ENCODE assay signal across 7 mouse cellular contexts in the genomic region with DNA sequence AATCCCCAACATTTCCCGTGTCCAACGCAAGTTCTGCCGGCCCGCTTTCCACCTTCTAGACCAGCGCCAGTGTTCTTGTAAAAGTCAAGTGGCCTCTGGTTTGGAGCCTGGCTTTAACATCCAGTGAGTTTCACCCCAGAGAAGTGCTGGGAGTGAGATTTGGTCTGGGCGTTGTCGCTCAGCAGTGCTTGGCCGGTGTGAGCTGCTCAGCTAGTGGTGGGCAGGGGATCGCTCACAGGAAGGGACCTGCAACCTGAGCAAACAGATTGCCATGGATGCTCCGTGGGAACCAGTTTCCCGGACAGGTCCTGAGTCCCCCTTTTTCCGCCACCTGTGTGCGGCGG. TPM values are rescaled to one million over a fixed set of nuclear protein-coding genes. Genes with fewer than 3 reads are reported as not detected.
DNase-seq lines count a peak whose midpoint lies in the region; ATAC-seq and TF ChIP-seq lines count a peak whose summit lies in the region.

No protein-coding gene starts in this region.

- H3K4me3 ChIP-seq in lung, embryonic 15.5 days: peak overlapping the region; percentile 61
- peak overlapping the region; percentile 54 for H3K4me3 ChIP-seq in heart, postnatal 0 days (ENCODE audit: low read depth, low read length)
- H3K4me3 ChIP-seq in liver, embryonic 16.5 days (ENCODE audit: low read depth, low read length): peak overlapping the region; percentile 58
- peak overlapping the region; percentile 72 for H3K4me3 ChIP-seq in stomach, embryonic 16.5 days (replicated peaks; ENCODE audit: low read length)

- TF ChIP-seq CTCF in heart, postnatal 0 days (IDR thresholded peaks at IDR 0.05; ENCODE audit: low read depth): no peak

- no peaks in the 10 kb centered on the region for H3K36me3 ChIP-seq in lung, embryonic 15.5 days
- H3K36me3 ChIP-seq in heart, postnatal 0 days (replicated peaks; ENCODE audit: control insufficient read depth, insufficient read depth, low read length): no peaks in the 10 kb centered on the region
- H3K36me3 ChIP-seq in liver, embryonic 16.5 days (ENCODE audit: control insufficient read depth, insufficient read depth): no peaks in the 10 kb centered on the region
- no peaks in the 10 kb centered on the region for H3K36me3 ChIP-seq in stomach, embryonic 16.5 days (ENCODE audit: control insufficient read depth, insufficient read depth, low read length)

- no peak for TF ChIP-seq EP300 in heart, postnatal 0 days (IDR thresholded peaks at IDR 0.05; ENCODE audit: low read depth)

- H3K9ac ChIP-seq in lung, embryonic 15.5 days: no peak overlapping the region
- H3K9ac ChIP-seq in heart, postnatal 0 days (replicated peaks; ENCODE audit: low read depth, low read length): no peak overlapping the region
- H3K9ac ChIP-seq in liver, embryonic 16.5 days (ENCODE audit: low read depth, low read length): no peak overlapping the region
- peak overlapping the region; percentile 78 for H3K9ac ChIP-seq in stomach, embryonic 16.5 days (ENCODE audit: low read length)

- peaks cover 18% of the 10 kb centered on the region; the same call in 1 of the 2 replicates for H3K27me3 ChIP-seq in lung, embryonic 15.5 days
- H3K27me3 ChIP-seq in heart, postnatal 0 days (ENCODE audit: control insufficient read depth, insufficient read depth, low read length): 0 out of 2 replicates have a peak, but pooled peaks cover 5% of the 10 kb centered on the region
- peaks cover 23% of the 10 kb centered on the region for H3K27me3 ChIP-seq in liver, embryonic 16.5 days (ENCODE audit: control insufficient read depth, insufficient read depth, low read depth, low read length)
- H3K27me3 ChIP-seq in stomach, embryonic 16.5 days (ENCODE audit: control insufficient read depth, insufficient read depth, low read length): no peaks in the 10 kb centered on the region

- peaks cover 7% of the 10 kb centered on the region; the same call in 1 of the 2 replicates for H3K4me1 ChIP-seq in lung, embryonic 15.5 days
- H3K4me1 ChIP-seq in heart, postnatal 0 days (ENCODE audit: control insufficient read depth, insufficient read depth): no peaks in the 10 kb centered on the region
- H3K4me1 ChIP-seq in liver, embryonic 16.5 days (ENCODE audit: control insufficient read depth, low read depth, low read length): no peaks in the 10 kb centered on the region
- 0 out of 2 replicates have a peak, but pooled peaks cover 7% of the 10 kb centered on the region for H3K4me1 ChIP-seq in stomach, embryonic 16.5 days (ENCODE audit: control insufficient read depth, insufficient read depth, low read length)

- H3K4me2 ChIP-seq in lung, embryonic 15.5 days: peak overlapping the region; percentile 97
- H3K4me2 ChIP-seq in heart, postnatal 0 days (ENCODE audit: low read depth, low read length): peak overlapping the region; percentile 73
- H3K4me2 ChIP-seq in liver, embryonic 16.5 days (ENCODE audit: low read depth, low read length): peak overlapping the region; percentile 61
- peak overlapping the region; percentile 91 for H3K4me2 ChIP-seq in stomach, embryonic 16.5 days (ENCODE audit: low read depth, low read length)

- no peak for ATAC-seq in lung, embryonic 15.5 days (ENCODE audit: borderline replicate concordance, extremely low read depth, low FRiP score, low TSS enrichment)
- peak; percentile 46; the same call in 1 of the 2 replicates for ATAC-seq in heart, postnatal 0 days (ENCODE audit: insufficient read depth, low read depth)
- ATAC-seq in liver, embryonic 16.5 days (ENCODE audit: low read depth): no peak
- ATAC-seq in stomach, embryonic 16.5 days (ENCODE audit: insufficient read depth, low FRiP score): peak; percentile 66

- no peaks in the 10 kb centered on the region for H3K9me3 ChIP-seq in lung, embryonic 15.5 days
- H3K9me3 ChIP-seq in heart, postnatal 0 days (replicated peaks; ENCODE audit: control insufficient read depth, low read length): no peaks in the 10 kb centered on the region
- no peaks in the 10 kb centered on the region for H3K9me3 ChIP-seq in liver, embryonic 16.5 days (replicated peaks; ENCODE audit: control insufficient read depth, low read length)
- H3K9me3 ChIP-seq in stomach, embryonic 16.5 days (replicated peaks; ENCODE audit: control insufficient read depth, low read length): no peaks in the 10 kb centered on the region

- H3K27ac ChIP-seq in lung, embryonic 15.5 days: peak overlapping the region; percentile 56; the same call in 1 of the 2 replicates
- H3K27ac ChIP-seq in heart, postnatal 0 days (ENCODE audit: low read depth): no peak overlapping the region
- H3K27ac ChIP-seq in liver, embryonic 16.5 days (ENCODE audit: low read length): no peak overlapping the region
- peak overlapping the region; percentile 80 for H3K27ac ChIP-seq in stomach, embryonic 16.5 days (ENCODE audit: low read length)

- WGBS in lung, embryonic 15.5 days: under 1% methylated on average over 14 of the region's 14 CpGs
- whole genome bisulfite sequencing in heart, postnatal 0 days: 3% methylated on average over 13 of the region's 14 CpGs
- WGBS in liver, embryonic 16.5 days (ENCODE audit: insufficient replicate concordance): 3% methylated on average over 14 of the region's 14 CpGs
- under 1% methylated on average over 14 of the region's 14 CpGs for whole genome bisulfite sequencing in stomach, embryonic 16.5 days

- DNase-seq in lung, postnatal 4 days: no peak
- no peak for DNase-seq in heart, postnatal 0 days (ENCODE audit: low spot score)
- DNase-seq in adrenal gland, adult 8-10 months: no peak
- no peak for DNase-seq in urinary bladder, postnatal 36 days (ENCODE audit: low spot score in 2 of 2)

RNA-seq across cellular contexts. Expression of a gene that starts 0.4 kb away (rescaled TPM):
- polyA plus RNA-seq in lung, embryonic 15.5 days (2015; fragmentation: Nextera tagmentation; extraction: Ambion mirVana): 2.3 TPM in 2 replicates
- 1.7 TPM in 1 of 2 replicates, not detected in the other for total RNA-seq in heart, postnatal 0 days (2014; rRNA removed; ENCODE audit: low replicate concordance)
- polyA plus RNA-seq in heart, postnatal 0 days (2015; fragmentation: Nextera tagmentation; extraction: Ambion mirVana): 0.52 and 0.75 TPM in 2 replicates
- 0.08 and 0.65 TPM in 2 replicates for polyA plus RNA-seq in liver, embryonic 16.5 days (2015; fragmentation: Nextera tagmentation; extraction: Ambion mirVana)
- polyA plus RNA-seq in stomach, embryonic 16.5 days (2015; fragmentation: Nextera tagmentation; extraction: Ambion mirVana): 20.1 and 22.6 TPM in 2 replicates
- 10 to 100 TPM in 3 of 4 experiments, 1 to 10 TPM in 1; 8.9 to 19.9 (median 14.3) TPM for total RNA-seq in adrenal gland, adult 8-10 months (2022)

Comparison
In these comparisons a context has a peak if more than half of its experiments do, and no peak if none do; other contexts are left out.
1. ATAC-seq: peak in heart, postnatal 0 days (single experiment) and stomach, embryonic 16.5 days (single experiment); none in lung, embryonic 15.5 days (single experiment) and liver, embryonic 16.5 days (single experiment).
2. H3K27ac ChIP-seq: peak in lung, embryonic 15.5 days (single experiment) and stomach, embryonic 16.5 days (single experiment); none in heart, postnatal 0 days (single experiment) and liver, embryonic 16.5 days (single experiment).
3. Peak in every context shown above with its lines, with median percentiles within 50 percentile points of each other: H3K4me2 ChIP-seq and H3K4me3 ChIP-seq.